In the genomic region with DNA sequence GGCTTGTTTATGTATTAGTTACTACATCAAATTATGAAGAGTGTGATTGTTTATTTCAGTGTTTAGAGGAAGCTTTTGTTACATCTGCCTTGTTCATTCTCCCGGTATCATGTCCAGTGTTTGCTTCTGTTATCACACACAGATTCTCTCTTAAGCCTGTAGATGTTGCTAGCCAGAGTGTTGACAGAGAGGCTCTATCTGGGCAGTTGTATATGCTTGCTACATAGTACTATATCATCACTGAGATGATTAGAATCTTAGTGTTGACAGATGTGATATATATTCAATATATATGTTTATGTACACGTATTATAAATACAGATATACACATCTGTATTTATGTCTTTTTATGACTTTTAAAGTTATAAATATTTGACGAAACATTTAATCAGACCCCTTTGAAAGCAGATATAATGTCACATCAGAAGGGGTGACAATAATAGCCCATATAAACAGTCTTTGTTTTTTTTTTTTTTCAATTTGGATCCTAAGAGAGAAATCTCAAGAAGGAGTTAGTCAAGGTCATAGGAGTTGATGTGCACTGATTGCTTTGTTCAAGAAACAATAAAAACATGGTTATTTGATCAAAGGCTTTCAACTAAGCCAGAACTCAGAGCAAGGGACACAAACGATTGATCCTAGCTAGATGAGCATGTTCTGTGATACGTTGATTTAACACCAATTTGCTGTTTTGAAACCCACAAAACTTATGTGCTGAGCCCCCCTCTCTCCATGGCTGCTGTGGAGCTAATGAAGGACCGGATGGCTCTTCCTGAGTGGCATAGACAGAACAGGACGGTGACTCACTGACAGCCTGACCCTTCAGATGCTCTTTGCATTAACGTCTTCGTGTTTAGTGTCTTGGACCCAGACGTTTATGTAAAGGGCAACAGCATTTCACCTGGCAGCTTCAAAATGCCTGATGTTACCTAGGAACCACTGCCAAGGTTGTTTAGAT, we compare ENCODE assay signal across 35 mouse cellular contexts.
"Had no signal": no experiment of that assay in that cellular context is flagged by ENCODE, and none has a peak within 500 bp of the region (broad histone marks: within the 10 kb centered on the region; RNA-seq: fewer than 3 reads in every experiment).

No protein-coding gene starts in this region.

- DNase-seq: heart, adult 2 months; heart, postnatal 14 days; heart, postnatal 36 days; heart, postnatal 4 days; kidney, adult 11 months; kidney, adult 18-20 months; kidney, adult 2 months; kidney, adult 8-10 months; kidney, adult 9 months; kidney, postnatal 10 days; kidney, postnatal 14 days; kidney, postnatal 25 days; kidney, postnatal 36 days; kidney, postnatal 4 days; layer of hippocampus, adult 9-11 months; layer of hippocampus, postnatal 36 days had no signal

- H3K36me3 ChIP-seq: heart, embryonic 10.5 days; heart, embryonic 12.5 days; heart, embryonic 13.5 days; heart, embryonic 15.5 days; hindbrain, embryonic 10.5 days; hindbrain, embryonic 12.5 days; hindbrain, embryonic 13.5 days; hindbrain, embryonic 15.5 days; intestine, embryonic 15.5 days; kidney, embryonic 15.5 days had no signal

- H3K27me3 ChIP-seq: heart, embryonic 12.5 days; heart, embryonic 13.5 days; heart, embryonic 15.5 days; hindbrain, embryonic 12.5 days; hindbrain, embryonic 13.5 days; hindbrain, embryonic 15.5 days; intestine, embryonic 15.5 days; kidney, embryonic 15.5 days had no signal

- H3K4me1 ChIP-seq: heart, embryonic 15.5 days; hindbrain, embryonic 12.5 days; hindbrain, embryonic 15.5 days; kidney, embryonic 15.5 days had no signal

- H3K27ac ChIP-seq: heart, adult 2 months; heart, embryonic 10.5 days; heart, embryonic 13.5 days; heart, embryonic 15.5 days; hindbrain, embryonic 10.5 days; hindbrain, embryonic 12.5 days; hindbrain, embryonic 13.5 days; hindbrain, embryonic 14.5 days; hindbrain, embryonic 15.5 days; hindbrain, postnatal 0 days; intestine, embryonic 15.5 days; kidney, embryonic 15.5 days; kidney, postnatal 0 days; layer of hippocampus, adult 2 months had no signal

- ATAC-seq: hindbrain, embryonic 16.5 days; hindbrain, postnatal 0 days; inflammation-experienced regulatory T-cells, adult 6 months; intestine, embryonic 15.5 days; intestine, embryonic 16.5 days; intestine, postnatal 0 days had no signal

- H3K9me3 ChIP-seq: heart, embryonic 10.5 days; heart, embryonic 12.5 days; heart, embryonic 13.5 days; heart, embryonic 15.5 days; hindbrain, embryonic 10.5 days; hindbrain, embryonic 12.5 days; hindbrain, embryonic 13.5 days; hindbrain, embryonic 15.5 days; intestine, embryonic 15.5 days; kidney, embryonic 15.5 days had no signal

- H3K4me2 ChIP-seq: heart, embryonic 11.5 days; heart, embryonic 12.5 days; heart, embryonic 13.5 days; heart, embryonic 15.5 days; hindbrain, embryonic 12.5 days; hindbrain, embryonic 13.5 days; hindbrain, embryonic 14.5 days; hindbrain, embryonic 15.5 days; intestine, embryonic 15.5 days; kidney, embryonic 15.5 days had no signal

- H3K4me3 ChIP-seq: heart, adult 2 months; heart, embryonic 10.5 days; heart, embryonic 12.5 days; heart, embryonic 13.5 days; heart, embryonic 15.5 days; hindbrain, embryonic 10.5 days; hindbrain, embryonic 12.5 days; hindbrain, embryonic 13.5 days; hindbrain, embryonic 15.5 days; intestine, embryonic 15.5 days; kidney, embryonic 15.5 days; layer of hippocampus, adult 2 months had no signal

- H3K9ac ChIP-seq: heart, embryonic 12.5 days; heart, embryonic 13.5 days; heart, embryonic 15.5 days; hindbrain, embryonic 12.5 days; hindbrain, embryonic 13.5 days; hindbrain, embryonic 14.5 days; hindbrain, embryonic 15.5 days; intestine, embryonic 15.5 days; kidney, embryonic 15.5 days had no signal
